Mouse (Mus musculus) bone marrow macrophage, adult 2 months (primary cell): ENCODE results near the gene Nr1i2. TPM values are rescaled to one million over a fixed set of nuclear protein-coding genes. Genes with fewer than 3 reads are reported as not detected.

Experiments
- H3K27ac ChIP-seq: 2 replicates; pipeline ENCODE4 v1.5.1; 2012; ENCODE audit warnings: low read depth, low read length; ENCODE audit not compliant: insufficient read depth
- H3K4me1 ChIP-seq: 2 replicates; pipeline ENCODE4 v1.6.1; 2012; ENCODE audit warnings: low read length; ENCODE audit not compliant: control insufficient read depth, insufficient read depth
- H3K4me3 ChIP-seq: 2 replicates; pipeline ENCODE4 v1.5.1; 2012; ENCODE audit warnings: mild to moderate bottlenecking, low read length, moderate library complexity; ENCODE audit not compliant: insufficient read depth
- CTCF ChIP-seq: IDR thresholded peaks from 2 replicates; pipeline ENCODE4 v1.5.1; 2012; ENCODE audit warnings: low read depth, mild to moderate bottlenecking, low read length, moderate library complexity
- POLR2A ChIP-seq: IDR thresholded peaks from 2 replicates; pipeline ENCODE4 v1.6.1; 2012; ENCODE audit warnings: mild to moderate bottlenecking, low read depth, low read length, borderline replicate concordance
- polyA plus RNA-seq: library from polyadenylated mRNA; stranded (reverse); fragments of >200 nt; gene quantifications from 2 replicates; pipeline ENCODE4 v1.2.4, GENCODE M21; 2012; ENCODE audit not compliant: missing spikeins, insufficient read depth, insufficient read length

Nr1i2 gene
- polyA plus RNA-seq, 1 experiment, result not detected

GRCm38 (mm10) chr16:38287762-38288161 lies 6.9 kb downstream of the Nr1i2 start:
- H3K4me1 ChIP-seq, result peaks cover 3% of the 10 kb centered on the region
- H3K4me3 ChIP-seq, result no peak overlapping the region
- H3K27ac ChIP-seq, result no peak overlapping the region

DNA sequence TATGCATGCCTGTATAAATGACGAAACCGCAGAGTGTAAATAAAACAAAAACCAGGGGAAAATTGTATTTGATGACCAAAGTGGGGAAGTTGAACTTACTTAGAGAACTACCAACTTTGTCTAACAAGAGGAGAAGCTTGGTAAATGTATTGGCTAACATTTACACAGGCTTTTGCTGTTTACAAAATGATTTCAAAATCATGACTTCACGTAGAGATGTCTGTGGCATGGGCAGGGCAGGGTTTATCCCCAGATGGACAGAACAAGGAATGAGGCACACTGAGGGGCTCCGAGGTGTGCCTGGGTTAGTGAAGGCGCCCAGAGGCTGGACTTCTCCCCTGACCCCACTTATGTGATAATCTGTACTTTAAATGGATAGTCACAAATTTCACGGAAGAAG lies 7.3 kb downstream of the Nr1i2 start:
- Histone ChIP-seq H3K4me3 (no peak overlapping the region), H3K4me1 (peaks cover 3% of the 10 kb centered on the region), H3K27ac (no peak overlapping the region)
- TF ChIP-seq POLR2A (no peak), CTCF (no peak)

More at GRCm38 (mm10) chr16:38287762-38288161, 6.9 kb downstream of the Nr1i2 start:
- no peak for TF ChIP-seq CTCF
- no peak for TF ChIP-seq POLR2A

DNA sequence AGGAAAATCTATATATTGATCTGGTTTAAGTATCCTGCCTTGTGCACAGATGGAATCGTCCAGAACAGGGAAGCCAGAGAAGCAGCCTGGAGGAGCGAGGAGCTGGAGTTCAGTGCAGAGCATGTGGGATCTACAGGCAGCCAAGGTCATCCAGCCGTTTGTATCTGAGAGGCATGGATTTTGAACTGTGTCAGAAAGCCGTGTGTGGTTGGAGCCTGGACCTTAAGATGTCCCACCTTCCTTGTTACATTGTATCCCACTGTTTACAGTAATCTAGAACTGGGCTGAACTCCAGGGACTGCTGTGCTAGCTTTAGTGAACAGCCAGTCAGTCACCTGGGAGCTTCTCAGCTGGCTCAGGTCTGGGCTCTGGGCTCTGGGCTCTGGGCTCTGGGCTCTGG lies 8.1 kb downstream of the Nr1i2 start:
- no peak for TF ChIP-seq CTCF
- TF ChIP-seq POLR2A, result no peak
- peaks cover 3% of the 10 kb centered on the region for H3K4me1 ChIP-seq
- H3K27ac ChIP-seq, result no peak overlapping the region
- no peak overlapping the region for H3K4me3 ChIP-seq

DNA sequence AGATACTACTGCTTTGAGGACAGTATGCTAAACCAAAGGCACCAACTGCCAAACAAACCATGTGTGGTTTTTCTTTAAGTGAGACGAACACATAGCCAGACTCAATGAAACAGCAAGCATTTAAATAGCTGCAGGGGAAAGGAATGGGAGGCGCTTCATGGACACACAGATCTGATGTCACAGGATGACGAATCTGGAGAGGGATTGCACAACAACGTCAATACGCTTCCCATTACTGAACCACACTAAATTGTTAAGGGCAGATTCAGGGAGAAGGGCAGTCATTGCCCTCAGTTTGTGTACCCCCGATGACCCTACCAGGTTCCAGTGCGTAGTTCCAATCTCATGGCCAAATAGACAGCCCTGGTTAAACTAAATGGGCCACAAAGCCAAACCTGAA lies 8.8 kb downstream of the Nr1i2 start:
- H3K4me3 ChIP-seq, result no peak overlapping the region
- no peak overlapping the region for H3K27ac ChIP-seq
- no peak for TF ChIP-seq POLR2A
- no peak for TF ChIP-seq CTCF
- H3K4me1 ChIP-seq, result peaks cover 3% of the 10 kb centered on the region

GRCm38 (mm10) chr16:38283300-38283699 lies 11.3 kb downstream of the Nr1i2 start:
- Histone ChIP-seq H3K4me3 (no peak overlapping the region), H3K4me1 (peaks cover 3% of the 10 kb centered on the region), H3K27ac (no peak overlapping the region)
- TF ChIP-seq POLR2A, result no peak
- TF ChIP-seq CTCF, result no peak

DNA sequence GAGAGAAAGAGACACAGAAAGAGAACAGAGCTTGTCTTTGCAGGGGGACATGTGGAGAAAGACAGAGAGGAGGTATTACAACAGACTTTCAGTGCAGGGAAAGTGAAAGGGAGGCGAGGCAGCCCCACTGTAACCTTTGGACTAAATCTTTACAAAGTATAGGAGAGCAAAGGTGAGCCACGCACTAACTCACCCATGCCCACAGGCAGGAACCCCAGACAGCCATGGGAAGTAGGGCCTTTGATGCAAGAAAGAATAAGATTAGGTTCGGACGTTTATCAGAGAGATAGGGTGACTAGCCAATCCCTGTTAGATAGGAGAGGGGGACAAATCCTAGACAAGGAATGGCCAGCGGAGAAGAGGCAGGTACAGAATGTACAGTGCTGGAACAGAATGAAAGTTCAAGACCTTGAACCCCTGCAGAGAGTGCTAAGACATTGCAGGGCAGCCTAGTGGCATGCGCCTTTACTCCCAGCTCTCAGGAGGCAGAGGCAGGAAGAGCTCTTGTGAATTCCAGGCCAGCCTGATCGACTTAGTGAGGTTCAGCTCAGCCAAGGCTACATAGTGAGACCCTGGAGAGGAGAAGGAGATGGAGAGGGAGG lies 12.0 kb downstream of the Nr1i2 start:
- Histone ChIP-seq H3K4me1 (peaks cover 3% of the 10 kb centered on the region), H3K4me3 (no peak overlapping the region), H3K27ac (no peak overlapping the region)
- TF ChIP-seq POLR2A, result no peak
- TF ChIP-seq CTCF, result no peak

DNA sequence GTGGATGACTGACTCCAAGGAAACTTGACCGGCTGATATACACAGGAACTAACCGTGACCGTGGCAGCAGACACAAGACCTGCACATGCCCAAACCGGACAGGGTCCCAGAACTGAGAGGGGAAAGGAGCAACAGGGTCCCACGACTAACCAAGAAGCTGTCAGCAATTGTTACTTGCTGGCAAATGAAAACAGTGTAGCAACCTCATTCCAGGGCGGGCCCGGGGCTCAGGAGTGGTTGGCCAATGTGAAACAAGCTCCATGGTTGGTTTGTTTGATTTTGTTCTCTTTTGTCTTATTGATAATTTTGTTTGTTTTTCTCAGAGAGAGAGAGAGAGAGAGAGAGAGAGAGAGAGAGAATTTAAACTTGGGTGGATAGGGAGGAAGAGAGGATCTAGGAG lies 13.7 kb downstream of the Nr1i2 start:
- Histone ChIP-seq H3K27ac (no peak overlapping the region), H3K4me1 (peaks cover 2% of the 10 kb centered on the region), H3K4me3 (no peak overlapping the region)
- TF ChIP-seq POLR2A (no peak), CTCF (no peak)

GRCm38 (mm10) chr16:38279794-38280193 lies 14.8 kb downstream of the Nr1i2 start:
- H3K4me3 ChIP-seq, result no peak overlapping the region
- TF ChIP-seq CTCF (no peak), POLR2A (no peak)
- no peaks in the 10 kb centered on the region for H3K4me1 ChIP-seq
- no peak overlapping the region for H3K27ac ChIP-seq

- no peak overlapping the region for H3K4me3 ChIP-seq
- no peak overlapping the region for H3K27ac ChIP-seq
- H3K4me1 ChIP-seq, result no peaks in the 10 kb centered on the region
- TF ChIP-seq POLR2A (no peak), CTCF (no peak)
Measured at GRCm38 (mm10) chr16:38274737-38275136, 19.9 kb downstream of the Nr1i2 start.

DNA sequence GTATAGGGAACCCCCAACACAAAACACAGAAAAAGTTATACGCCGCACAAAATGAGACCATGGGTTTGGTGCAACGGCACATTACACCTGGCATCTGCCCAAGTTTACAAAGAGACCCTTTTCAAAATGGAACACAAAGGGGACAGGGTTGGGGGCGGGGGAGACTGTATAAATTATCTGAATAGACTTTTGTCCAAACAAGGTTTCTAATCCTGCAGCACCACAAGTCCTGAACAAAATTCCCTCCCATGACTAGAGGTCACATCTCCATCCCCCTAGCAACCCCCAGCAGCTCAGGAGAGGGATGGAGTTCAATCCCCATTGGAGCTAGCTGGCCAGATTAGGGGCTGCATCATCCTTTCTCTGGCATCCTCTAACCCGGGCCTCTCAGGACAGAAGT lies 22.1 kb downstream of the Nr1i2 start:
- TF ChIP-seq POLR2A (no peak), CTCF (no peak)
- no peak overlapping the region for H3K27ac ChIP-seq
- no peak overlapping the region for H3K4me3 ChIP-seq
- no peaks in the 10 kb centered on the region for H3K4me1 ChIP-seq
